Mouse (Mus musculus) kidney, embryonic 15.5 days (tissue): ENCODE measurements at regions not wholly inside any gene's neighbourhood (a gene's known extent, or its start where the extent isn't known, plus 50 kb on each side); places are given as distances from the start of the nearest gene placed in this dataset.

Source experiments
- ATAC-seq: fragments of 200-750 bp; cut with Nextera tagmentation; replicated peaks from 2 replicates; pipeline ENCODE4 v1.8.0; 2017; ENCODE audit warnings: moderate TSS enrichment; ENCODE audit not compliant: low FRiP score
- H3K27ac ChIP-seq: fragments of 300-500 bp; sonication (generic); 2 replicates; pipeline ENCODE4 v1.5.1; 2015; ENCODE audit warnings: mild to moderate bottlenecking, inconsistent platforms
- H3K27me3 ChIP-seq: fragments of 300-500 bp; sonication (generic); 2 replicates; pipeline ENCODE4 v1.6.1; 2015; ENCODE audit warnings: inconsistent platforms
- H3K36me3 ChIP-seq: fragments of 300-500 bp; sonication (generic); 2 replicates; pipeline ENCODE4 v1.6.1; 2015; ENCODE audit warnings: inconsistent platforms
- H3K4me1 ChIP-seq: fragments of 300-500 bp; sonication (generic); 2 replicates; pipeline ENCODE4 v1.6.1; 2015; ENCODE audit warnings: inconsistent platforms
- H3K4me2 ChIP-seq: fragments of 300-500 bp; sonication (generic); 2 replicates; pipeline ENCODE4 v1.6.1; 2015; ENCODE audit warnings: moderate library complexity, mild to moderate bottlenecking, inconsistent platforms
- H3K4me3 ChIP-seq: fragments of 300-500 bp; sonication (generic); replicated peaks from 2 replicates; pipeline ENCODE4 v1.5.1; 2015; ENCODE audit warnings: mild to moderate bottlenecking, inconsistent platforms
- H3K9ac ChIP-seq: fragments of 300-500 bp; sonication (generic); 2 replicates; pipeline ENCODE4 v1.6.1; 2015; ENCODE audit warnings: mild to moderate bottlenecking, inconsistent platforms
- H3K9me3 ChIP-seq: fragments of 300-500 bp; sonication (generic); replicated peaks from 2 replicates; pipeline ENCODE4 v1.6.1; 2016; ENCODE audit warnings: inconsistent platforms
- WGBS: fragments of 180-500 bp; shearing (Covaris S2); methylation state at CpG from one replicate; pipeline ENCODE4 v1.1.7; 2015; ENCODE audit warnings: mixed read lengths; 5-methylcytosine and 5-hydroxymethylcytosine counted together

- no peak overlapping the region for H3K4me3 ChIP-seq
- no peaks in the 10 kb centered on the region for H3K36me3 ChIP-seq
- WGBS: 76% methylated on average over 5 of the region's 5 CpGs
- no peaks in the 10 kb centered on the region for H3K9me3 ChIP-seq
- no peak overlapping the region for H3K27ac ChIP-seq
- H3K9ac ChIP-seq: no peak overlapping the region
- H3K27me3 ChIP-seq: no peaks in the 10 kb centered on the region
- no peak for ATAC-seq
- no peak overlapping the region for H3K4me2 ChIP-seq
- peaks cover 4% of the 10 kb centered on the region for H3K4me1 ChIP-seq
Measured at GRCm38 (mm10) chr1:73857497-73857896, 266.8 kb downstream of the Tns1 start.

GRCm38 (mm10) chr1:73856811-73857210, 267.4 kb downstream of the Tns1 start:
- ATAC-seq: no peak
- H3K9ac ChIP-seq: no peak overlapping the region

GRCm38 (mm10) chr1:73855306-73855705, 268.9 kb downstream of the Tns1 start:
- Histone ChIP-seq H3K9ac (no peak overlapping the region), H3K36me3 (no peaks in the 10 kb centered on the region), H3K4me1 (peaks cover 9% of the 10 kb centered on the region), H3K9me3 (no peaks in the 10 kb centered on the region), H3K4me2 (no peak overlapping the region), H3K27me3 (no peaks in the 10 kb centered on the region), H3K4me3 (no peak overlapping the region), H3K27ac (no peak overlapping the region)
- ATAC-seq: no peak
- 92% methylated on average over 4 of the region's 4 CpGs for WGBS

More at GRCm38 (mm10) chr1:73856811-73857210, 267.4 kb downstream of the Tns1 start:
- no peaks in the 10 kb centered on the region for H3K4me1 ChIP-seq
- H3K9me3 ChIP-seq: no peaks in the 10 kb centered on the region
- H3K27me3 ChIP-seq: no peaks in the 10 kb centered on the region
- no peak overlapping the region for H3K27ac ChIP-seq
- H3K4me2 ChIP-seq: no peak overlapping the region
- 92% methylated on average over 7 of the region's 7 CpGs for WGBS
- H3K4me3 ChIP-seq: no peak overlapping the region
- H3K36me3 ChIP-seq: no peaks in the 10 kb centered on the region

GRCm38 (mm10) chr1:73853851-73854250, 270.4 kb downstream of the Tns1 start:
- no peak overlapping the region for H3K4me3 ChIP-seq
- H3K4me2 ChIP-seq: no peak overlapping the region
- no peak overlapping the region for H3K9ac ChIP-seq
- H3K36me3 ChIP-seq: no peaks in the 10 kb centered on the region
- H3K27me3 ChIP-seq: no peaks in the 10 kb centered on the region
- H3K9me3 ChIP-seq: no peaks in the 10 kb centered on the region
- H3K27ac ChIP-seq: no peak overlapping the region
- 78% methylated on average over 11 of the region's 11 CpGs for WGBS
- ATAC-seq: no peak
- peaks cover 9% of the 10 kb centered on the region for H3K4me1 ChIP-seq

GRCm38 (mm10) chr1:73850173-73851014, 273.9 kb downstream of the Tns1 start:
- Histone ChIP-seq H3K9ac (no peak overlapping the region), H3K36me3 (no peaks in the 10 kb centered on the region), H3K9me3 (no peaks in the 10 kb centered on the region), H3K27me3 (no peaks in the 10 kb centered on the region), H3K4me1 (peaks cover 16% of the 10 kb centered on the region), H3K4me3 (no peak overlapping the region), H3K4me2 (no peak overlapping the region), H3K27ac (peak overlapping the region; percentile 88)
- WGBS: 49% methylated on average over 11 of the region's 11 CpGs
- peak; percentile 86 for ATAC-seq

GRCm38 (mm10) chr1:73848370-73848769, 275.9 kb downstream of the Tns1 start:
- Histone ChIP-seq H3K27ac (no peak overlapping the region), H3K36me3 (no peaks in the 10 kb centered on the region), H3K4me1 (peaks cover 16% of the 10 kb centered on the region), H3K4me3 (no peak overlapping the region), H3K9me3 (no peaks in the 10 kb centered on the region), H3K4me2 (no peak overlapping the region), H3K9ac (no peak overlapping the region), H3K27me3 (no peaks in the 10 kb centered on the region)
- no peak for ATAC-seq
- 60% methylated on average over 3 of the region's 3 CpGs for WGBS

- Histone ChIP-seq H3K4me1 (peaks cover 16% of the 10 kb centered on the region), H3K9me3 (no peaks in the 10 kb centered on the region), H3K27ac (no peak overlapping the region), H3K36me3 (no peaks in the 10 kb centered on the region), H3K27me3 (no peaks in the 10 kb centered on the region), H3K4me3 (no peak overlapping the region), H3K4me2 (no peak overlapping the region), H3K9ac (no peak overlapping the region)
- WGBS: 67% methylated on average over 3 of the region's 3 CpGs
- no peak for ATAC-seq
Measured at GRCm38 (mm10) chr1:73847126-73847525, 277.1 kb downstream of the Tns1 start.

GRCm38 (mm10) chr1:73845115-73845514, 279.1 kb downstream of the Tns1 start:
- Histone ChIP-seq H3K4me1 (peaks cover 7% of the 10 kb centered on the region), H3K9ac (no peak overlapping the region), H3K4me2 (no peak overlapping the region), H3K27me3 (no peaks in the 10 kb centered on the region), H3K4me3 (no peak overlapping the region), H3K9me3 (no peaks in the 10 kb centered on the region), H3K27ac (no peak overlapping the region), H3K36me3 (no peaks in the 10 kb centered on the region)
- 84% methylated on average over 5 of the region's 5 CpGs for WGBS
- no peak for ATAC-seq

- Histone ChIP-seq H3K27ac (no peak overlapping the region), H3K4me1 (peaks cover 7% of the 10 kb centered on the region), H3K9ac (no peak overlapping the region), H3K36me3 (no peaks in the 10 kb centered on the region), H3K4me2 (no peak overlapping the region), H3K9me3 (no peaks in the 10 kb centered on the region), H3K4me3 (no peak overlapping the region), H3K27me3 (no peaks in the 10 kb centered on the region)
- no peak for ATAC-seq
- WGBS: 75% methylated on average over 3 of the region's 3 CpGs
Measured at GRCm38 (mm10) chr1:73844574-73844973, 279.7 kb downstream of the Tns1 start.

- Histone ChIP-seq H3K9me3 (no peaks in the 10 kb centered on the region), H3K27me3 (no peaks in the 10 kb centered on the region), H3K4me3 (no peak overlapping the region), H3K27ac (no peak overlapping the region), H3K4me1 (no peaks in the 10 kb centered on the region), H3K4me2 (no peak overlapping the region), H3K9ac (no peak overlapping the region), H3K36me3 (no peaks in the 10 kb centered on the region)
- no peak for ATAC-seq
- 82% methylated on average over 2 of the region's 2 CpGs for WGBS
Measured at GRCm38 (mm10) chr1:73839351-73839750, 284.9 kb downstream of the Tns1 start.

- Histone ChIP-seq H3K27ac (no peak overlapping the region), H3K27me3 (no peaks in the 10 kb centered on the region), H3K4me1 (no peaks in the 10 kb centered on the region), H3K36me3 (no peaks in the 10 kb centered on the region), H3K4me2 (no peak overlapping the region), H3K9ac (no peak overlapping the region), H3K9me3 (no peaks in the 10 kb centered on the region), H3K4me3 (no peak overlapping the region)
- ATAC-seq: no peak
Measured at GRCm38 (mm10) chr1:73836680-73837079, 287.6 kb downstream of the Tns1 start.

GRCm38 (mm10) chr1:73834566-73834965, 289.7 kb downstream of the Tns1 start:
- no peak overlapping the region for H3K27ac ChIP-seq
- WGBS: 93% methylated on average over 1 of the region's 1 CpGs
- H3K9ac ChIP-seq: no peak overlapping the region
- no peak for ATAC-seq
- no peak overlapping the region for H3K4me3 ChIP-seq
- H3K4me2 ChIP-seq: no peak overlapping the region
- H3K4me1 ChIP-seq: no peaks in the 10 kb centered on the region
- H3K36me3 ChIP-seq: no peaks in the 10 kb centered on the region
- no peaks in the 10 kb centered on the region for H3K9me3 ChIP-seq
- no peaks in the 10 kb centered on the region for H3K27me3 ChIP-seq
